Mouse (Mus musculus): ENCODE measurements around the gene Gm45140.

The Gm45140 gene

DNA sequence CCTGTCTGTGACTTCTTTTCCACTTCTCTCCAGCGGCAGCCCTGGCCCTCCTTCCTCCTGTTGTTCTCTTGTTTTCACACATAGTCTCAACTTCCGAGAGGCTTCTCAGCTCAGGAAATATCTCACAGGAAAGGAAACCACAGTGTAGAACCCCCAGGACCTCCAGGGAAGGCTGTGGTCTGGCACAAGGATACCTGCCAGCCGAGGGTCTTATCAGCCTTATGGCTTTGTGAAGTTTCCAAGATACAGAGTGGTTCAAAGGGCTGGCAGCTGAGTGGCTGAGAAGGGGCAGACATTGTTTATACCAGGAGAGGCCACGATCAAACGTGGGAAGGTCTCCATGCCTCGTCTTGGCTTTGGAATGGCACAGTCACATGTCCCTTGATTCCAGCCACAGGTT, 95.7 kb downstream of the Gm45140 start:
- no peak for DNase-seq (ENCODE audit: low read depth)
